ENCODE assay signal across 15 mouse cellular contexts in the genomic region with DNA sequence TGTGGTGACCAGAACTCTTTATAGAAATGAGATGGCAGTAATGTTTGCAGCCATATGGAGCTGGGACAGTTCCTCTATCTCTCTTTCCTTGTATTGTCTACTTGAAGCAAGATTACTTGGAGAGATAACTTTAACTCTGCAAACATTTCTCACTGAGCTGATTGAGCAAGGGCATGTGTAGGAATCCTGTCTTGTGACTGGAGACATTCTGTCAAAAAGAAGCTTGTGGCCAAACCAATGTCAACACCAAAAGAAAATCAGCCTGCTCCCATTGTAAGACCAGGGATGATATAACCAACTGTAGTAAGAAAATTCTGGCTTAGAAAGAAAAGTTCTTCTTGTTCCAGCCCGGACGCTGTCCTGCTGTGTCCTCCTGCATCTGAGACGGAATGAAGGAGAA.
"Had no signal": no experiment of that assay in that cellular context is flagged by ENCODE, and none has a peak within 500 bp of the region (broad histone marks: within the 10 kb centered on the region; RNA-seq: fewer than 3 reads in every experiment).

No protein-coding gene starts in this region.

- H3K9ac ChIP-seq: limb, embryonic 15.5 days; liver, embryonic 12.5 days; midbrain, embryonic 15.5 days; neural tube, embryonic 12.5 days; stomach, embryonic 15.5 days had no signal

- H3K4me2 ChIP-seq: limb, embryonic 15.5 days; liver, embryonic 12.5 days; midbrain, embryonic 11.5 days; midbrain, embryonic 15.5 days; neural tube, embryonic 12.5 days; stomach, embryonic 15.5 days had no signal

- H3K4me3 ChIP-seq: left cerebral cortex, adult 2 months; limb, embryonic 15.5 days; liver, embryonic 12.5 days; megakaryocyte, embryonic 14.5 days; midbrain, embryonic 15.5 days; neural tube, embryonic 12.5 days; stomach, embryonic 15.5 days had no signal

- ATAC-seq: liver, embryonic 12.5 days; midbrain, embryonic 15.5 days had no signal

- DNase-seq: kidney, adult 11 months; kidney, adult 9 months; retina, postnatal 1 day; thymus, adult 2 months; thymus, postnatal 25 days had no signal

- H3K9me3 ChIP-seq: limb, embryonic 15.5 days; liver, embryonic 12.5 days; midbrain, embryonic 15.5 days; neural tube, embryonic 12.5 days; stomach, embryonic 15.5 days had no signal

- H3K36me3 ChIP-seq: limb, embryonic 15.5 days; liver, embryonic 12.5 days; midbrain, embryonic 15.5 days; neural tube, embryonic 12.5 days; stomach, embryonic 15.5 days had no signal

- H3K27ac ChIP-seq: kidney, postnatal 0 days; left cerebral cortex, adult 2 months; limb, embryonic 15.5 days; liver, embryonic 12.5 days; macrophage; midbrain, embryonic 15.5 days; neural tube, embryonic 12.5 days; stomach, embryonic 15.5 days had no signal

- H3K4me1 ChIP-seq: neural tube, embryonic 12.5 days; stomach, embryonic 15.5 days had no signal

- H3K27me3 ChIP-seq: limb, embryonic 15.5 days; liver, embryonic 12.5 days; midbrain, embryonic 15.5 days; neural tube, embryonic 12.5 days; stomach, embryonic 15.5 days had no signal
